Mouse (Mus musculus) cerebellum, adult 2 months (tissue): ENCODE results near the gene Nudt13.

ENCODE experiments used
- CTCF ChIP-seq: fragments of 200-500 bp; IDR thresholded peaks from 2 replicates; pipeline ENCODE4 v1.5.1; 2011; ENCODE audit warnings: low read depth, mild to moderate bottlenecking, control low read depth, low read length, moderate library complexity, borderline replicate concordance; ENCODE audit not compliant: insufficient read depth
- POLR2A ChIP-seq: fragments of 200-500 bp; IDR thresholded peaks from 2 replicates; pipeline ENCODE4 v1.6.1; 2011; ENCODE audit warnings: low read length, control low read depth, borderline replicate concordance; ENCODE audit not compliant: insufficient read depth

GRCm38 (mm10) chr14:20363230-20363629, 68.7 kb downstream of the Nudt13 start:
- TF ChIP-seq CTCF (no peak), POLR2A (no peak)
